Mouse (Mus musculus) left cerebral cortex, adult 2 months (tissue): Measurements from ENCODE around the gene Hsf5. TPM values are rescaled to one million over a fixed set of nuclear protein-coding genes. Genes with fewer than 3 reads are reported as not detected.

Experiments used
- DNase-seq, 2 experiments: peaks; one replicate each; pipeline ENCODE4 v3.0.0; 2021 to 2022; ENCODE audit warnings: low spot score in 2 of 2, mixed read lengths in 1 of 2; ENCODE audit errors: extremely low spot score in 1 of 2
- H3K27ac ChIP-seq: fragments of 200-600 bp; 2 replicates; pipeline ENCODE4 v1.8.1; 2022
- H3K4me3 ChIP-seq: fragments of 200-600 bp; 2 replicates; pipeline ENCODE4 v1.8.1; 2022
- CTCF ChIP-seq: fragments of 200-600 bp; IDR thresholded peaks from 2 replicates; pipeline ENCODE4 v1.8.1; 2022; ENCODE audit warnings: antibody characterized with exemption, mild to moderate bottlenecking, moderate library complexity
- intact Hi-C: fragments of 180-260 bp; cut with DNase I; formaldehyde crosslinking; loops from one replicate; pipeline ENCODE4 v1.15.1; 2025
- total RNA-seq, 2 experiments: library from RNA; stranded (reverse); gene quantifications; 2 replicates each; pipeline ENCODE4 v1.2.3; 2021

Hsf5 gene
- total RNA-seq, 2 experiments from 2014 or later: 0.54 to 0.77 TPM

DNA sequence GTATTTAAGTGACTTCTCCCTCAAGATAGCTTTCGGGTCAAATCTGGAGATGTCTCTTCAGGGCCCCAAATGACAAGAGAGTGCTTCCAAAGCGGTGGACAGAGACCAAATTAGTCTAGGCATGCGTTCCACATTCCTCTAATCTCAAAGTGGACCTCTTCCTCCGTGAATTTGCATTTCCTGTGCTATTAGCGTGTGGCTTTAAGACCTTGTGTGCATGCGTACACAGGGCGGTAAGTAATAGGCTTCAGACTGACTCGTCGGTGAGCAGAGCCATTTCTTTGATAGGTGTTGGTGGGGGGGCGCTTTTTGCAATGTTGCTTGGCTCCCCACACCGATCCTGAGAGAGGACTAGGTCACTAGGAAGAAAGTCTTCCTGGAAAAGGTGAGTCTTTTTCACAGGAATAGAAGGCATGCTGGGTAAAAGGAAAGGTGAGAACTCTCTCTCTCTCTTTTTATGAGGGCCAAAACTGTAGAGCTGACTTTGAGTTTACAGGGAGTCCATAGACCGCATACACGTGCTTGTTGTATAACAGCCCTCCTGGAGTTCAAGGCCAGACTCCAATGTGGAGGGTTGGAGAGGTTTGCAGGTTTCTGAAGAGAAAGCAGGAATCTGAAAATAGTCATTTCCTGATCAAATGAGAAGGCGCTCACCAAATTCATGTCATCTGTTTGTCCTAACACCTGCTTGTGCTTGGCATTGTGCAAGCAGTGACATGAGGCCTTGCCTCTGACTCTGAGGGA, 85.1 kb downstream of the Hsf5 start:
- DNase-seq: no peak
- TF ChIP-seq CTCF: no peak
- intact Hi-C loops: no loop called here
- Histone ChIP-seq H3K4me3 (no peak overlapping the region), H3K27ac (no peak overlapping the region)

DNA sequence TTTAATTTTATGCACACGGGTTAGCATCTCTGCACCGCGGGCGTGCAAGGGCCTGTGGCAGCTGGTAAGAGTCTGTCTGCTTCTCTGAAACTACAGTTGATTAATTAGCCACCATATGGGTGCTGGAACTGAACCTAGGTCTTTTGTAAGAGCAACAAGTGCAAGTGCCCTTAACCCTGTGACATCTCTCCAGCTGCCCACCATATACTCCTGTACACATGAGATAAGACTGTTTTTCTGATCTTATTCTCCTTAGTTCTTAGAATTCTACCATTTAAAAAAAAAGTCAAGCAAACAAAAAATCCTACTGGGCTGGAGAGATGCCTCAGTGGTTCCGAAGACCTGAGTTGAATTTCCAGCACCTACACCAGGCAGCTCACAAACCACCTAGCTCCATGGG, 86.7 kb downstream of the Hsf5 start:
- no peak for TF ChIP-seq CTCF
- intact Hi-C loops: no loop called here
- H3K4me3 ChIP-seq: no peak overlapping the region
- no peak overlapping the region for H3K27ac ChIP-seq
- no peak for DNase-seq

DNA sequence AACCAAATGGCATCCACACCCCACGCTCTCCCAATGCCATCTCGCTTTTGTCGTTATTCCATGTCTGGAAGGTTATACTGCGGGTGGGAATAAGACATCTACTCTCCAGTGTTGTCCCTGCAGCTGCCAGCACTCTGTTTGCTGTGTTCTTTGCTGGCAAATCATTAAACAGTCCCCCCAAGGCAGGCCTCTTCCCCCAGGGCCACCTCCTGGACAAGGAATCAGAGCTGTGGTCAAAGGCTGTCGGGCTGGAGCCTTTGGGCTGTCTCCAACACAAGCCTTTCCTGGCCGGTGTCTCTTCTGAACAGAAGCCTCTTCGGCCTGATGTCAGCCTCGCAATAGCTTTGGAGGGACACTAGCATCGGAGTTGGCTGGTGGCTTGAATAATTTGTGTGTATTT, 87.3 kb downstream of the Hsf5 start:
- no peak for TF ChIP-seq CTCF
- no peak for DNase-seq
- Histone ChIP-seq H3K27ac (no peak overlapping the region), H3K4me3 (no peak overlapping the region)
- intact Hi-C loops: no loop called here

DNA sequence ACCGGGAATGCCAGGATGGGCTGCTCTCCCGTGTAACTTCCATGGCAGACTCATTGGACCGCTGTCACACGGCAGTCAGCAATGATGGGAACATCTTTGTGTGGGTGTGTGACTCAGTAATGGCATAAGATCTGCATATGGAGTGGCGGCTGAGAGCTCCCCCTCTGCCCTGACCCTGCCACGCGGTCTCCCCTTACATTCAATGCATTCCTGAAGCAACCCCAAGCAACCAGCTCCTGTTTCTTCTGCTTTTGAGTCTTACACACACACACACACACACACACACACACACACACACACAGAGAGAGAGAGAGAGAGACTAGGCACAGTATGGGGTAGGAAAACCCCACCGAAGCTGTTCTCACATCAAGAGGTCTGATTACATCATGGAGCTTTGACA, 90.6 kb downstream of the Hsf5 start:
- TF ChIP-seq CTCF: no peak
- intact Hi-C loops: no loop called here
- no peak overlapping the region for H3K4me3 ChIP-seq
- H3K27ac ChIP-seq: no peak overlapping the region
- DNase-seq: no peak

DNA sequence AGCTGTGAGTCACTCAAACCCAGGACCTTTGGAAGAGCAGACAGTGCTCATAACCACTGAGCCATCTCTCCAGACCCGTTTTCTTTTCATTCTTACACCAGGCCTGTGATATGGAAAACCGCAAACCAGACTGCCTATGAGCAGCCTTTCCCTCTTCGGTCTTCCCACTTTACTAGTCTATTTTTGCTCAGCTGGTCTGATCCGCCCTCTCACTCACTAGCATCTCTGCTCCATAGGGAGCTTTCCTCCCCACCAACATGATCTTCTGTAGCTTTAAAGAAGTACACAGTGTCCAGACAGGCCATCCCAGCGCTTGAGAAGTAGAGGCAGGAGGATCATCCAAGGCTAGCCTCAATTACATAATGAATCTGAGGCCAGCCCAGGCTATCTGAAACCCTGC, 92.0 kb downstream of the Hsf5 start:
- Histone ChIP-seq H3K4me3 (no peak overlapping the region), H3K27ac (no peak overlapping the region)
- intact Hi-C loops: no loop called here
- TF ChIP-seq CTCF: no peak
- DNase-seq: no peak

Other genes with a start within 250 kb of the Hsf5 start
- gene Rad51c, start 212.2 kb upstream of the Hsf5 start, total RNA-seq: 1 to 10 TPM; 3.1 to 4.4 TPM
- gene Tex14, start 212.1 kb upstream of the Hsf5 start, total RNA-seq: under 1 TPM; 0.09 to 0.16 TPM
- gene Gm11492, start 50.5 kb upstream of the Hsf5 start, total RNA-seq: not detected
- gene Sept4, start 48.3 kb upstream of the Hsf5 start, total RNA-seq: 100 to 1,000 TPM; 156 to 175 TPM
- 10 to 100 TPM; 80.4 to 99.0 TPM for gene Mtmr4, start 25.0 kb upstream of the Hsf5 start, total RNA-seq
- gene Rnf43, start 45.6 kb downstream of the Hsf5 start, total RNA-seq: 1 to 10 TPM; 1.7 to 2.8 TPM
- 10 to 100 TPM; 66.3 to 82.3 TPM for gene Supt4a, start 120.4 kb downstream of the Hsf5 start, total RNA-seq
- 100 to 1,000 TPM; 190 to 202 TPM for gene Tspoap1, start 143.4 kb downstream of the Hsf5 start, total RNA-seq
- gene Mpo, start 176.4 kb downstream of the Hsf5 start, total RNA-seq: not detected
- gene Lpo, start 211.1 kb downstream of the Hsf5 start, total RNA-seq: under 1 TPM; 0.45 to 0.75 TPM
- gene Mks1, start 236.1 kb downstream of the Hsf5 start, total RNA-seq: 1 to 10 TPM; 4.0 to 5.8 TPM